Mouse (Mus musculus) liver, embryonic 16.5 days (tissue): ENCODE measurements around the gene Atl1. TPM values are rescaled to one million over a fixed set of nuclear protein-coding genes. Genes with fewer than 3 reads are reported as not detected.

Experiments used
- ATAC-seq: fragments of 200-750 bp; cut with Nextera tagmentation; 2 replicates; pipeline ENCODE4 v1.8.0; 2017; ENCODE audit warnings: low read depth, mild to moderate bottlenecking, moderate number of reproducible peaks, moderate library complexity
- H3K27ac ChIP-seq: fragments of 300-500 bp; sonication (generic); 2 replicates; pipeline ENCODE4 v1.5.1; 2014; ENCODE audit warnings: mild to moderate bottlenecking, low read length
- H3K27me3 ChIP-seq: fragments of 300-500 bp; sonication (generic); 2 replicates; pipeline ENCODE4 v1.6.1; 2014; ENCODE audit warnings: low read depth, low read length, mixed read lengths; ENCODE audit not compliant: control insufficient read depth, insufficient read depth
- H3K36me3 ChIP-seq: fragments of 300-500 bp; sonication (generic); 2 replicates; pipeline ENCODE4 v1.6.1; 2014; ENCODE audit warnings: mild to moderate bottlenecking; ENCODE audit not compliant: control insufficient read depth, insufficient read depth
- H3K4me1 ChIP-seq: fragments of 300-500 bp; sonication (generic); 2 replicates; pipeline ENCODE4 v1.6.1; 2014; ENCODE audit warnings: low read depth, low read length, mixed read lengths; ENCODE audit not compliant: control insufficient read depth
- H3K4me2 ChIP-seq: fragments of 300-500 bp; sonication (generic); 2 replicates; pipeline ENCODE4 v1.6.1; 2014; ENCODE audit warnings: low read depth, low read length, mixed read lengths
- H3K4me3 ChIP-seq: fragments of 300-500 bp; sonication (generic); 2 replicates; pipeline ENCODE4 v1.5.1; 2014; ENCODE audit warnings: low read depth, mild to moderate bottlenecking, low read length
- H3K9ac ChIP-seq: fragments of 300-500 bp; sonication (generic); 2 replicates; pipeline ENCODE4 v1.6.1; 2014; ENCODE audit warnings: low read depth, low read length
- H3K9me3 ChIP-seq: fragments of 300-500 bp; sonication (generic); replicated peaks from 2 replicates; pipeline ENCODE4 v1.6.1; 2016; ENCODE audit warnings: low read length; ENCODE audit not compliant: control insufficient read depth
- WGBS: fragments of 180-500 bp; shearing (Covaris S2); extraction: QIAGEN DNeasy Blood & Tissue Kit; methylation state at CpG from one replicate; pipeline ENCODE4 v1.1.7; 2014; ENCODE audit not compliant: insufficient replicate concordance; 5-methylcytosine and 5-hydroxymethylcytosine counted together
- polyA plus RNA-seq: library from polyadenylated mRNA; unstranded; fragments of >200 nt; fragmentation: Nextera tagmentation; extraction: Ambion mirVana; gene quantifications from 2 replicates; pipeline ENCODE4 v1.2.1, GENCODE M21; 2015

Gene Atl1
- polyA plus RNA-seq, 1 experiment from 2014 or later = 1.4 TPM

DNA sequence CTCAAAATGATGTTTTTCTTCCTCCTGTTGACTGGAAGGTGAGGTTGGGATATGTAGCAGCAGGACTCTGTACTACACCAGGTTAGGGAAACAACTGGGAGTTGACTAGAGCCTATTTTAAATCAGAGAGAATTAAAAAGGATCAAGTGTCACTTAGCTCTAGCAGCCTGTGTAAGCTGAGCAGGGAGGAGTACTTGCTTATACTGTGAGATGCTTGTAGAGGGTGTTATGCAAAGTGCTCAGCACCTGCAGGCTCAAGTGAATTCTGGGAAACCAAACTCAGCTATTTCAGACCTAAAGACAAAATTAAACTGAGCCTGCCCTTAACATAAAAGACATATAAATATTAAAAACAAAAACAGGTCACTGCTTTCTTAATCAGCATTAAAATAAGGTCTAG, 81.3 kb downstream of the Atl1 start:
- H3K36me3 ChIP-seq = peaks cover 11% of the 10 kb centered on the region; the same call in 1 of the 2 replicates
- no peak overlapping the region for H3K9ac ChIP-seq
- no peak overlapping the region for H3K4me2 ChIP-seq
- no peak overlapping the region for H3K4me3 ChIP-seq
- no peak overlapping the region for H3K27ac ChIP-seq
- no peak for ATAC-seq
- H3K9me3 ChIP-seq = no peaks in the 10 kb centered on the region
- no peaks in the 10 kb centered on the region for H3K27me3 ChIP-seq
- H3K4me1 ChIP-seq = peaks cover 3% of the 10 kb centered on the region

DNA sequence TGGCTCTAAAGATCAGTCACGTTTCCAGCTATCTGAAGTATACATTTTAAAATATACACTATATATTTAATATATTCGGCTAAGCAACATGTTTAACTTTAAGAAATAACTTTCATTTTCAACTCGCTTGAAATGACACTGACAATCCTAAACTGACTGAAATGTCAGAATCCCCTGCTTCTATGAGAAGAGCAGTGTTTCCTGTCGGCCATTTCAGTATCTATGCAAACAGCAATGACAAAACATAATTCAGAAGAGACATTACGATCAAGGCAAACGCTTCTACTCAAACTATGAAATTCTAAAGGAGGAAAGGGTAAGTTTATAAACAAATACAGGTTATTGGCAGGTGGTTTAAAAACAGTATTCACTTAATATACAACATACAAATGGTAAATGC, 84.3 kb downstream of the Atl1 start:
- Histone ChIP-seq H3K27me3 (no peaks in the 10 kb centered on the region), H3K27ac (no peak overlapping the region), H3K9ac (no peak overlapping the region), H3K9me3 (no peaks in the 10 kb centered on the region), H3K36me3 (peaks cover 3% of the 10 kb centered on the region; the same call in 1 of the 2 replicates), H3K4me3 (no peak overlapping the region), H3K4me1 (peaks cover 7% of the 10 kb centered on the region), H3K4me2 (no peak overlapping the region)
- no peak for ATAC-seq
- 64% methylated on average over 6 of the region's 6 CpGs for WGBS

DNA sequence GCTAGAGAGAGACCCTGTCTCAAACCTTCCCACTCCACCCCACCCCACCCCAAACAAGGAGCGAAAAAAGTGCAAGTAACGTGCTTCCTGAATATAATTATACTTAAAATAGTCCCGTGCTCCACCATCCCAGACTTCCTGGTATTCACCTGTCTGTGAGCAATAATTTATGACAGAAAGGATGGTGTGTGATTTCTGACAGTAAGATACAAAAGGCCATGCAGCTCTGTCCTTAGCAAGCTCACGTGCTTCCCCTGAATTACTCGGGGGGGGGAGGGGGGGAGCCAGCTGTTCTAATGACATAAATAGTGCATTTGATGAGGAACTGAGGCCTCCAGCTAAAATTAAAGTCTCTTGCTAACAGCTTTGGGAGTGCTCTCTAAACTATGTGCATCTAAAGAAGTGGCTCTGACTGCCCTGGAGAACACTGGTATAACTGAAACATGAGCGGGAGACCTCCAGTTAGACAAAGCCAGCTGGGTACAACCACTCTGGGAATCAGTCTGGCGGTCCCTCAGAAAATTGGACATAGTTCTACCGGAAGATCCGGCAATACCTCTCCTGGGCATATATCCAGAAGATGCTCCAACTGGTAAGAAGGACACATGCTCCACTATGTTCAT, 85.1 kb downstream of the Atl1 start:
- Histone ChIP-seq H3K27me3 (no peaks in the 10 kb centered on the region), H3K9me3 (no peaks in the 10 kb centered on the region), H3K4me1 (peaks cover 7% of the 10 kb centered on the region), H3K27ac (no peak overlapping the region), H3K4me2 (no peak overlapping the region), H3K4me3 (no peak overlapping the region), H3K9ac (no peak overlapping the region), H3K36me3 (peaks cover 4% of the 10 kb centered on the region)
- no peak for ATAC-seq
- WGBS = 68% methylated on average over 9 of the region's 9 CpGs

DNA sequence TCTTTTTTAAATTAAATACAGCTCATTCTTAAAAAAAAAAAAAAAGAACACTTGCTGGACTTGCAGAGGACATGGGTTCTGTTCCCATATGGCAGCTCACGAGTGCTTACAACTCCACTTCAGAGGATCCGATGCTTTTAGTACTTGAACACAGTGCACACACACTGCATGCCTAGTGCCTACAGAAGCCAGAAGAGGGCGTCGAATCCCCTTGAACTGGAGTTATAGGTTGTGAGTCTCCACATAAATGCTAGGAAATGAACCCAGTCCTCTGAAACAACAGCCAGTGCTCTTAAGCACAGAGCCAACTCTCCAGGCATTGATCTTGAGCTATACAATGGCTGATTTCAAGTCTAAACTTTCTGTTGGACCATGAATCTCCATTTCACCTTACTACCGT, 90.5 kb downstream of the Atl1 start:
- Histone ChIP-seq H3K9ac (no peak overlapping the region), H3K4me1 (peaks cover 12% of the 10 kb centered on the region), H3K4me2 (no peak overlapping the region), H3K9me3 (no peaks in the 10 kb centered on the region), H3K27ac (no peak overlapping the region), H3K4me3 (no peak overlapping the region), H3K27me3 (no peaks in the 10 kb centered on the region), H3K36me3 (peaks cover 17% of the 10 kb centered on the region)
- WGBS = 73% methylated on average over 5 of the region's 5 CpGs
- no peak for ATAC-seq

DNA sequence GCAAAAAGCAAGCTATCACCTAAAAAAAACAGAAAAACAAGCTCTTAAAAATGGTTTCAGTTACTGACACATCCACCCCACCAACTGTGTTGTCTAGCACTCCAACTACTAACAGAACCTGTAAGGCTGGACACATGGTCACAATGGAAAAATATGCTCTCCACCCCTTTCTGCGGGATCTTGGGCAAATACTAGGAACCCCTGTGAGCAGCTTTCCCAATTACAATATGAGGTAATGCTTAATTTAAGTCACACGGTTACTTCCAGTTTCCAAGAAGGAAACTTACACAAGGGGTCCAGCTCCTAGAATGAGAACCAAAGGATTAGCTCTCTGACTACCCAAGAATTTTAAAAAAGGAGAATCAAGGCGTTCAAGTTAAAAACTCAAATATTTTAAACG, 93.1 kb downstream of the Atl1 start:
- peaks cover 17% of the 10 kb centered on the region for H3K36me3 ChIP-seq
- H3K9ac ChIP-seq = peak overlapping the region; percentile 98
- 34% methylated on average over 4 of the region's 4 CpGs for WGBS
- no peaks in the 10 kb centered on the region for H3K9me3 ChIP-seq
- no peak overlapping the region for H3K27ac ChIP-seq
- no peaks in the 10 kb centered on the region for H3K27me3 ChIP-seq
- H3K4me2 ChIP-seq = peak overlapping the region; percentile 88
- peaks cover 8% of the 10 kb centered on the region for H3K4me1 ChIP-seq
- no peak for ATAC-seq
- peak overlapping the region; percentile 99 for H3K4me3 ChIP-seq

DNA sequence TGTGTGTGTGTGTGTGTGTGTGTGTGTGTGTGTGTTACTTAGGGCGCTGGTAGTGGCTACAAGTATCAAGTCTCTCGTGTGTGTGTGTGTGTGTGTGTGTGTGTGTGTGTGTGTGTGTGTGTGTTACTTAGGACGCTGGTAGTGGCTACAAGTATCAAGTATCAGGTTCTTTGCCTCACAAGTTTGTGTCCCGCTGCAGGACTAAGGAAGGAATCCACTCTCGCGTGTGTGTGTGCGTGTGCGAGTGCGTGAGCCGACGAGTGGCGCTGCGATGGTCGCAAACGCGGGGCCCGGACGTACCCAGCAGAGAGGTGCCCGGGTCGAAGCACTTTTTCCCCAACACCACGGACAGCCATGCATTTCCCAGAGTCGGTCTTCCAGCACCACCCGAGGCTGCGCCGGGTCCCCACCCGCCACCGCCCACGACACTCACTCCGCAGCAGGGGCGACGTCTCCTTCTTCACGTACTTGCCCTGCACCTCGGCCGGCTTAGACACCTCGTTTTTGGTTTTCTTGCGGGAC, 93.9 kb downstream of the Atl1 start:
- H3K4me2 ChIP-seq = peak overlapping the region; percentile 88
- no peaks in the 10 kb centered on the region for H3K27me3 ChIP-seq
- ATAC-seq = peak; percentile 35
- peaks cover 17% of the 10 kb centered on the region for H3K36me3 ChIP-seq
- no peaks in the 10 kb centered on the region for H3K9me3 ChIP-seq
- H3K9ac ChIP-seq = peak overlapping the region; percentile 98
- WGBS = 0% methylated on average over 35 of the region's 36 CpGs
- peak overlapping the region; percentile 99 for H3K4me3 ChIP-seq
- H3K4me1 ChIP-seq = peaks cover 8% of the 10 kb centered on the region
- H3K27ac ChIP-seq = peak overlapping the region; percentile 94

DNA sequence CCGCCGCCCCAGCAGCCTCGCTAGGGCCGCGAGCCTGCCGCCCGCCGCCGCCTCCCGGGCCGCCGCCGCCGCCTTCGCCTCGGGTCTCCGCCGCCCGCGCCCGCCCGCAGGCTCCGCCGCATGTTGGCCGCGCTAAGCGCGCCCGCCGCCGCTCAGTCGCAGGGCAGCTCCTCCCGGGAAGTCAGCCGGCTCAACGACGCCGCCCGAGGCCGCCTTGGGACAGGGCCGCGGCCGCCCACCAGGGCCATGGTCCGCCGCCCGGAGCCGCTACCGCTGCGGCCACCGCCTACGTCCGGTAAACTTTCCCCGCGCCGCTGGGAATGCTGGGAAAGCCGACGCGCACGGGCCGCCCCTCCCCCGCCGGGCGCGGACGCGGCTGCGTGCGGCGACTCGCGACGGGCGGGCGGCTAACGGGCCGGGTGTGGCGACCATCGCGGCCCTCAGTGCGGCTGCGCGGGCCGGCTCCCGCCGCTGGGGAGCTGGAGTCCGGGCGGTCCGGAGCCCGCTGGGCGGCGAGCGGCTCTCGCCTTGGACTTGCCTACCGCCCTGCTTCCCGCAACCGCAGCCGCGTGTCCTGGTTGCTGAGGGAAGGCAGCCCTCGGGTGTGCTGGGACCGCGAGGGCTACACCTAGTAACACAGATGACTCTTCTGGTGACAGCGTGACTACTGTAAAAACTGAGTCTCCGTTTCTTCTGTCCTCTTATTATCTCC, 94.5 kb downstream of the Atl1 start, which contains the start of gene Sav1:
Sav1 (minus strand) TSS at position 217 of the 712 bp plus-strand sequence.
- ATAC-seq = peak; percentile 94

DNA sequence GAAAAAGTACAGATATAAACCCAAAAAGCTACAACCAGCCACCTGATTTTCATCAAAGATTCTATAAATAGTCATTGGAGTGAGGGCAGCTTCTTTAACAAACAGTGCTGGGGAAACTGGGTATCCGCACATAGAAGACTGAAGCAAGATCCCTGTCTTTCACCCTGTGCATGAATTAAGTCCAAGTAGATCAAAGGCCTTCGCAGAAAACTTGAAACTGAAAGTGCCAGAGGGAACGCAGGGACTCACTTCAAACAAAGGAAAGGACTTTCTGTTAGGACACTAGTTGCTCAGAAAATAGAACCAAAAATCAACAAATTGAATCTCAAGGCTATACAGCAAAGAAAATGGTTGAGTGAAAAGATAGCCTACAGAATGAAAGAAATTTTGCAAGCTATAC, 103.0 kb downstream of the Atl1 start:
- no peaks in the 10 kb centered on the region for H3K9me3 ChIP-seq
- no peaks in the 10 kb centered on the region for H3K36me3 ChIP-seq
- H3K27me3 ChIP-seq = no peaks in the 10 kb centered on the region
- WGBS = 70% methylated on average over 3 of the region's 3 CpGs
- H3K4me1 ChIP-seq = no peaks in the 10 kb centered on the region
- no peak overlapping the region for H3K4me3 ChIP-seq
- H3K9ac ChIP-seq = no peak overlapping the region
- H3K27ac ChIP-seq = no peak overlapping the region
- H3K4me2 ChIP-seq = no peak overlapping the region
- ATAC-seq = no peak

More for the DNA sequence above, 94.5 kb downstream of the Atl1 start, which contains the start of gene Sav1:
- Histone ChIP-seq H3K36me3 (peaks cover 17% of the 10 kb centered on the region), H3K4me3 (peak within 1 kb of the TSS; percentile 99), H3K9me3 (no peaks in the 10 kb centered on the region), H3K9ac (peak within 1 kb of the TSS; percentile 98), H3K27me3 (no peaks in the 10 kb centered on the region), H3K4me1 (peaks cover 8% of the 10 kb centered on the region), H3K27ac (peak within 1 kb of the TSS; percentile 94), H3K4me2 (peak within 1 kb of the TSS; percentile 88)
- under 1% methylated on average over 83 of the region's 102 CpGs for WGBS
